Mouse (Mus musculus): ENCODE results near the gene Rabgef1.

DNA sequence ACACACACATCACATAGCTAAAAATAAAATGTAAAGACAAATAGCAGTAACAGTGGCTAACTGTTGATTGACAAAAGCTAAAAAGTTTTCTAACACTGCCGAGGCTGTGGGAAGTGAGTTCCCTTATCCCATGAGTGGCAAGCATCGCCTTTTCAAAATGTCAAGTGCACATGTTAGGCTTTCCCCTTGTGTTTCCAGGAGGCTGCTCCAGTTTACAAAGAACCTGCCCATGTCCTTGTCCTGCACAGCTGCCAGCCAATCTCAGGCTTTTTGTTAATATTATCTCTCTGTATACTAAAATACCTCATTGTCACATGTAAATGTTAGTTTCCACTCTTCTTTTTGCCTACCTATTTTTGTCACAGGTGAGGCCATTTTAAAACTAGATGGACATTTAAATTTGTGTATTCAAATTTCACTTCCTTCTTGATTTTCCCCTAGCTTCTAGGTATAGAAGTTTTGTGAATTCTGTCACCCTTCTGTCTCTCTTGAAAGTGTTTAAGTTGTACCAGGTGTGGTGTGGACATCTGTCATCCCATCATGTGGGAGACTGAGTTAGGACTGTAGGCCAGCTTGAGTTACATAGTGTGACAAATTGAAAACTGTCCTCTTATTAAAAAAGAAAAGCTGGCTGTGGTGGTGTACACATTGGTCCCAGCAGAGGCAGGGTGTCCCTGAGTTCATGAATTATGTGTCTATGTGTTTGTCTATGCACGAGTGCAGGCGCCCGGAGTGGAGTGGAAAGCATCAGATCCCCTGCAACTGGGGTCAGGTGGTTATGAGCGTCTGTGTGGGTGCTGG, 10.3 kb downstream of the Rabgef1 start:
- no peak for TF ChIP-seq CTCF (IDR thresholded peaks at IDR 0.05; ENCODE audit: low read depth)
- TF ChIP-seq EP300 (IDR thresholded peaks at IDR 0.05; ENCODE audit: low read depth) = no peak

All from liver, postnatal 0 days (tissue).